Mouse (Mus musculus) frontal cortex, postnatal 36 days (tissue): ENCODE data around the gene Zfp369.
A peak's percentile ranks its signal among the peaks of the same experiment; 100 is the strongest.
"Not testable (repeated sequence)": the region's sequence is repeated elsewhere in the genome, so short reads cannot be mapped to it uniquely, and the experiment has no call there.

Experiments
- DNase-seq, 2 experiments: peaks; one replicate each; pipeline ENCODE4 v3.0.0; 2022; ENCODE audit warnings: low spot score in 2 of 2

The Zfp369 gene

DNA sequence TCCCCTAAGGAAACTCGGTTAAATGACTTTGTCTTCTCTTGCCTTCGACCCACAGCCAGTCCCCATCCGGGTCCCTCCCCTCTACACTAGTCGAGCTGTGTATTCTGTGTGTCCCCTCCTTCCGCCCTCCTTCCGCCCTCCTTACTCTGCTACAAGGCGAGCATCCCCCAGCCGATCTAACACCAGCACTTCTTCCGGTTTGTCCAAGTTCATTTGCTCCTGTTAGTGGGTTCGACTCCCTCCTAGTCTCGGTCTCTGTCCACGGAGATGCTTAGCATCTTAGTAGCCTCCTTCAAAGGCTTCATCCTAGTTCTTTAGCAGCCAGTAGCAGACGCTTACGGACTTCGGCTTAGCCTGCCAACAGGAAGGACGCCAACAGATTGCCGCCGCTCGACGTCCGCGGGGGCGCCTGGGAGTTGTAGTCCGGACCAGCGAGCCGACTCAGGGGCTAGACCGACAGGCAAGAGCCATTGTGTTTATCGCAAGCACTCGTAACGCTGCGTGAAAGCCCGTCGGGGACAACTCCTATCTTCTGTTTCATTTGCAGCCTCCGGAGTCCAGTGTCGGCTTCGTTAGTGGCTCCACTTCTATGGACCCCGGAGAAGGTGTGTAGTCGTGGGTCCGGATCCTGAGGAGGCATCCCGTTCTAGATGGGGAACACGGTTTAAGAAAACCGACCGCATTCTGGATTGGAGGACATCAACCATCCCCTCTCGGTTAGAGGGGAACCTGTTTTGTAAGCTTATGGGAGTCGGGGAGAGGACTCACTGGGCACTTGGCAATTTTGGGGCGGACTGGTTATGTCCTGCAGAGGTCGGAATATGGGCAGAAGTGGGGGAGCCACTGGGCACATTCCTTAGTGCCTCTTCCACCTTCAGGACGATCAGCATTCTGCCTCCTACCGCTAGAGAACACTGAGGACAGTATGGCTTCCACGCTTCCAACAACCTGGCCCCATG lies at the start of gene Zfp369:
Zfp369 (plus strand) TSS at position 432 of the 959 bp plus-strand sequence.
- peak; percentile 94 to 97 for DNase-seq

DNA sequence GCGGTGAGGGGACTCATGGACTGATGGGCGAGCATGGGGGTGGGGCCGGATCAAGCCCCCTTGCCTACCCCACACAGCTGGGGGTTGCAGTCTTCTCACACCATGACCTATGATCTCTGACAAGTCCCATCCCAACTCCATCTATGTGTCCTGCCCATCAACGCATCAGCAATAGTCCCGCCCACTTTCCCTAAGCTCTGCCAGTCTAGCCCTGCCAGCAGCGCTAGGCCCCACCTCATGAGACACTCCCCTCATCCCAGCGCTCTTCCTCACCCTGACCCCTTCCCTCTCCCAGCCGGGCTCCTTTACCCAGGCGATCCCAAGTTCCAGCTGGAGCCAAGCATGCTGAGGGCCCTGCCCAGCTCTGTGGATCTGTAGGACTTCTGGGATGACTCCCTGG lies 41.4 kb upstream of the Zfp369 start:
- DNase-seq = no peak

DNA sequence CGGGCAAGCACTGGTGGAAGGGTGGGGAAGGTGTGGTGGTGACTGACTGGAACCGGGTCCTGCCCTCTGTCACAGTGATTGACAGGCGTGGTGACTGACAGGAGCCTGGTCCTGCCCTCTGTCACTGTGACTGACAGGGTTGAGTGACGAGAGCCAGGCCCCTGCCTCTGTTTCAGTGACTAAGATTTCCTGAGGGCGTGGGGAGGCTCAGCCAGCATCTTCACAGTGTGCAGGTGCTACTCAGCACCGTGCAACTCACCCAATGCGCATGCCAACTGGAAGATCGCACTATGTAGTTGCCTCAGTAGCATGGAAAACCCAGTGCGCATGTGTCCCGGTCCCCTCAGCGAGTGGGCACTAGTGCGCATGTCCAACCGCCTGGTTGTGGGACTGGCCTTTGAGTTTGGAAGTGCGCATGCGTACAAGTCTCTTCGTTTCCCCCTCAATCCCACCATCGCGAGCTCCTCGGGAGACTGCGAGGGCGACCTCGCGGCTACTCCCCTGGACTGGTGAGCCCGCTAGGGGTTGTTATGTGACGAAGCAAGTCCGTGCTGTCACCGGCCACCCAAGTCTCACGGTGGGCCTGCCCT lies 38.0 kb upstream of the Zfp369 start:
- peak; percentile 98 to 99 for DNase-seq

GRCm38 (mm10) chr13:65241099-65241626 lies 37.5 kb upstream of the Zfp369 start:
- peak; percentile 95 to 97 for DNase-seq

- DNase-seq = no peak
These were observed 36.8 kb upstream of the Zfp369 start for GRCm38 (mm10) chr13:65241627-65242318.

DNA sequence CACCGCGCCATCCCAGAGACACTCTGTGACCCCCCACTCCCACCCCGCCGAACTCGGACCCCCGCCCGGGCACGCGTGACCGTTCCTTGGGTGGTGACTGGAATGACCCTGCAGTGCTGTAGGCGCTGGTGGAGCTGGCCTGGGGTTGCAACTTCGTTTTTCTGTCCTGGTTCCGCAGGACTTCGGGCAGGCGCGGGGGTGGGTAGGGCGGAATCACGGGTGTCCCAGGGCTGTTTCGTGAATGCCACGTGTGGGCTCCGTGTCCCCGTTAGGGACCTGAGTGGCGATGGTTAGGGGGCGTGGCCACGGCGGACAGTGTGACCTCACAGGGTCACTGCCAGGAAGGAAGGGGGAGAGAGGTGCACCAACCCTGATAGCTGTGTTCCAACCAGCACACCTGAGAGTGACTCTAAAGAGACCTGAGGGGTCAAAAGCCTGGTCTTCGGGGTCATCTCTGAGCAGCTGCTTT lies 36.3 kb upstream of the Zfp369 start:
- DNase-seq = no peak

GRCm38 (mm10) chr13:65243273-65243672 lies 35.3 kb upstream of the Zfp369 start:
- no peak for DNase-seq

GRCm38 (mm10) chr13:65258175-65258954 lies 20.2 kb upstream of the Zfp369 start:
- DNase-seq = peak; percentile 81 to 90

- DNase-seq = no peak
These were observed 19.4 kb upstream of the Zfp369 start, which contains the start of gene Gm10775 for GRCm38 (mm10) chr13:65259239-65259638. Gene Gm10775, plus strand, starts transcription at chr13:65259539.

GRCm38 (mm10) chr13:65262086-65262485 lies 16.5 kb upstream of the Zfp369 start:
- no peak for DNase-seq

- no peak for DNase-seq
These were observed 626 bp upstream of the Zfp369 start for GRCm38 (mm10) chr13:65277994-65278382.

GRCm38 (mm10) chr13:65286771-65287170 lies 8.2 kb downstream of the Zfp369 start:
- DNase-seq = no peak

DNA sequence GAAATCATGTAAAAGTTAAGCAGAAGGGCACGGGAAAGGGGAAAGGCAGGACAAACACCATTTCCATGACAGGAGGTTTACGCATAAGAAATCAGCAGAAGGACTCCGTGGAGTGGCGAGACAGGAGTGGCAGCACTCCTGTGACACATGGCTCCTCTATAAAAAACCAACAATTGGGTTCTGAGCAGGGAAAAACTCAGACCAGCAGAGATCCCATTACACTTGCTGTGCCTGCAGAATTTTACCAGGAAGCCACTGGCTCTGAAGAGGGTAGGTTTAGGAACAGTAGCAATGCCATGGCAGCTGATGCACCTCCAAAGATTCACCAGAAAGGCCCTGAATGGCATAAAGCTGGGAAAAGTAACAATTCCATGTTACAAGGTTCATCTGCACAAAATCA lies 17.7 kb downstream of the Zfp369 start:
- no peak for DNase-seq

DNA sequence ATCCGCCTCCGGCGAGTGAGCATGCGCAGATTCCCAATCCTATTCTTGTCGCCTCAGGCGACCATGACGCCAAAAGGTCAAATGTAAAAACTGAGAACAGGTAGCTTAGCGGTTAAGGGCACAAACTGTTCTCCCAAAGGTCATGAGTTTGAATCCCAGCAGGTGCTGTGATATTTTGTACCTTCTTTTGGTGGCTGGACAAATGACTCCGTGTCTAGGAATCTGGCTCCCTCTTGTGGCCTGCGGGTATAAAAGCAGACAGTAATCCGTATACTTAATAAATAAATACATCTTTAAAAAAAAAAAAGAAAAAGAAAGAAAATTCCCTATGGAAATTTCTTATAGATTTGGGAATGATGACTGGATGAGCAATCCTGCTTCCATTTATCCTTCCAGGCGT lies 32.2 kb downstream of the Zfp369 start:
- peak; percentile 10 to 28 for DNase-seq

GRCm38 (mm10) chr13:65311311-65311755 lies 32.7 kb downstream of the Zfp369 start:
- no peak for DNase-seq

DNA sequence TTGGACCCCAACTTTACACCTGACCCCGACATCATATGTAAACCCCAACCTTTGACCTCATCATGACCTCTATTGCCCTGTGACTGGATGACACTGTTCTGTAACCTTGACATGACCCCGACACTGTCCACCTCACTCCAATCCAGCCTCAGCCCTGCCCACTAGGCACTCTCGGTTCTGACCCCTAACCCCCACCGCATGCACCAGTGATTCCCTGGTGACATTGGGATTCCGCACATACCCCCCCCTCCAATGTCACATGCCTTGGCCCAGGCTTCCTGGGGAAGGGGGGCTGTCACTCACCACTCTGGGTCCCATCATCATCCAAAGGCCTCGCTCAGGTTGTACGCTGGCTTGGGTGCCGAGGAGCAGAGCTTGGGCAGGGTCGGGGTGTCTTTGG lies 33.2 kb downstream of the Zfp369 start:
- DNase-seq = no peak

DNA sequence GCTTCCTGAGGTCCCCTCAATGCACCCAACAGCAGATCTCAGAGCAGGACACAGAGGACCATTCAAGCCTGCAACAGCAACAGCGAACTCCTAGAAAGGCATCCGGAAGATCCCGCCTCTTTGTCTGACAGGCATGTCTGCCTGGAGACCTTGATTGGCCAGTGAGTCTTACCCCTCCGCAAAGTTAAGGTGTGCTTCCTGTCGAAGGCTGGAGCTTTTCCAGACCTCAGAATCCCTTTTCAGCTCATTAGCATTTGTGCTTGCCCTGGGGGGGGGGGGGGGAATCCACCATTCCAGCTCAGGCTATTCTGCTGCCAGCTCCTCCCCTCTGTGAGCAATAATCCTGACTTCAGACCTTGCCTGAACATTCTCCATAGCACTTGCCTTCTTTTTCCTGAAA lies 69.9 kb downstream of the Zfp369 start:
- not testable (repeated sequence) for DNase-seq

DNA sequence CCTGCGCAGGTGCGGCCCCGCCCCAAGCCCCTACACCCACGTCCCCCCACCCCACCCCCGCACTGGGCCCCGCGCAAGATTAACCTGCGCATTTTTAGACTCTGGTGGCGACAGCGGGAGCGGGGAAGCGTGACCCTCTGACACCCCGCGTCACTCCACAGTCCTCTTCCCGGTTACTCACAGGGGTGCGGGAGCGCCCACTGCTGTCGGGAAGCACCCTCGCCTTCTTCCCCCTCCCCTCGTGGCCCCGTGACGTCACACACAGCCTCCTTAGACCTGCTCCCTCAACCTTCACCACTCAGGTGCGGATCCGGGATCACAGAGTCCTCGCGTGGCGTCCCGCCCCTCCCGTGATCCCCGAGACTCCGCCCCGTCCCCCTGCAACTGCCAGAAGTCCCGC lies 73.2 kb downstream of the Zfp369 start:
- not testable (repeated sequence) for DNase-seq
